Mouse (Mus musculus) granulocyte monocyte progenitor cell, adult 5-6 weeks (primary cell): ENCODE results near the gene Tbck. TPM values are rescaled to one million over a fixed set of nuclear protein-coding genes. Genes with fewer than 3 reads are reported as not detected.

ENCODE experiments used
- ATAC-seq: replicated peaks from 2 replicates; pipeline ENCODE4 v1.8.0; 2016; ENCODE audit warnings: mild to moderate bottlenecking, moderate TSS enrichment, inconsistent platforms; ENCODE audit not compliant: poor library complexity, severe bottlenecking
- total RNA-seq, 2 experiments: library from RNA; stranded (forward) in 1 of 2; stranded (reverse) in 1 of 2; fragments of 200-712, 200-1000 nt in 1 of 2; fragments of >200 nt in 1 of 2; fragmentation: Nextera tagmentation in 1 of 2; gene quantifications; 2 replicates each; pipeline ENCODE4 v1.2.3; 2014 to 2017

The Tbck gene
- total RNA-seq, 2 experiments from 2014 or later: 14.4 to 19.9 TPM

- ATAC-seq: peak; percentile 39; the same call in 1 of the 2 replicates
Measured at GRCm38 (mm10) chr3:132864329-132864919, 180.5 kb downstream of the Tbck start.

GRCm38 (mm10) chr3:132864986-132865385 lies 181.0 kb downstream of the Tbck start:
- peak; percentile 33 for ATAC-seq

GRCm38 (mm10) chr3:132865596-132865995 lies 181.7 kb downstream of the Tbck start:
- ATAC-seq: no peak

GRCm38 (mm10) chr3:132866984-132867383 lies 183.0 kb downstream of the Tbck start:
- ATAC-seq: no peak

- ATAC-seq: no peak
Measured at GRCm38 (mm10) chr3:132868838-132869237, 184.9 kb downstream of the Tbck start.

GRCm38 (mm10) chr3:132870079-132870478 lies 186.1 kb downstream of the Tbck start:
- no peak for ATAC-seq

GRCm38 (mm10) chr3:132871318-132871904 lies 187.5 kb downstream of the Tbck start:
- ATAC-seq: peak; percentile 59

- no peak for ATAC-seq
Measured at GRCm38 (mm10) chr3:132873251-132873650, 189.3 kb downstream of the Tbck start.

- ATAC-seq: no peak
Measured at GRCm38 (mm10) chr3:132876011-132876708, 192.2 kb downstream of the Tbck start.

- ATAC-seq: no peak
Measured at GRCm38 (mm10) chr3:132876933-132877676, 193.2 kb downstream of the Tbck start.

- no peak for ATAC-seq
Measured at GRCm38 (mm10) chr3:132880361-132880760, 196.4 kb downstream of the Tbck start.

- ATAC-seq: no peak
Measured at GRCm38 (mm10) chr3:132880826-132881225, 196.9 kb downstream of the Tbck start.

- ATAC-seq: no peak
Measured at GRCm38 (mm10) chr3:132883256-132883655, 199.3 kb downstream of the Tbck start.

GRCm38 (mm10) chr3:132884459-132884858 lies 200.5 kb downstream of the Tbck start:
- ATAC-seq: no peak

- ATAC-seq: peak; percentile 80
Measured at GRCm38 (mm10) chr3:132886419-132887050, 202.6 kb downstream of the Tbck start.

- 0 out of 2 replicates have a peak, but pooled peaks have one; percentile 33 for ATAC-seq
Measured at GRCm38 (mm10) chr3:132887074-132887848, 203.3 kb downstream of the Tbck start.
